Mouse (Mus musculus): ENCODE results near the gene Parp16.
"Not testable (repeated sequence)": the region's sequence is repeated elsewhere in the genome, so short reads cannot be mapped to it uniquely, and the experiment has no call there.

Parp16 gene

DNA sequence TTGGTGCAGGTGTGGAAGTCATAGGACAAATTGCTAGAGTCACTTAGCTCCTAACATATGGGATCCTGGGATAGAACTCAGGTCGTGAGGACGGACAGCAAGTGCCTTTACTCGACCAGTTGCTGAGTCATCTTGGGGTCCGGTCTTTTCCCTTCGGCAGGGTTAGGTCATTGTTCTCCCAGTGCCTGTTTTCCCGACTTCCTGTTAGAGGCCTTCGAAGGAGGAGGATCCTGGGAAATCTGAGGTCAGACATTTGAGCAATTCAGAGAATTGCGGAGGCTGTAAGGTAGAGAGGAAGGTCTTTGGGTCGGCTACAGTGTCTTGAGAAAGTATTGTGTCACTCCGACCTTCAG, 19.2 kb downstream of the Parp16 start:
- DNase-seq = peak; percentile 69

- DNase-seq = peak; percentile 91
Measured at GRCm38 (mm10) chr9:65214778-65215493, 19.8 kb downstream of the Parp16 start.

- no peak for DNase-seq
Measured at GRCm38 (mm10) chr9:65215494-65216126, 20.5 kb downstream of the Parp16 start.

DNA sequence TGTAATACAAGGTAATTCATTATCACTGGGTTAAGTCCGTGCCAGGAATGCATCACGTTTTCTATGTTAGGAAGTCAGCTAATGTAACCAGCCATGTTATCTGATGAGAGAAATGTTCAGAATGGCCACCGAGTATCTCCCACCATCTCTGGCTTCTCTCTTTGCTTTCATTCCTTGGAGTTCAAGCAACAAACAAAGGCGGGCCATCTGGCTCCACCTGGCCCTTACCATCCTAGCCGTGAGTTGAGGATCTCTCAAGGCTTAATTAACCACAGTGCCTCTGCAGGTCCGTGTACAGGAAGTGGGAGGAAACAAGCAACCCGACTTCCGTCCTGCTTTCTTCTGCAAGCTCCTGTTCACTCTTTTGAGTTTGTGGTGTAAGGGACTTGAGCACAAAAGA, 21.8 kb downstream of the Parp16 start:
- DNase-seq = no peak

- no peak for DNase-seq
Measured at GRCm38 (mm10) chr9:65217661-65218060, 22.5 kb downstream of the Parp16 start.

DNA sequence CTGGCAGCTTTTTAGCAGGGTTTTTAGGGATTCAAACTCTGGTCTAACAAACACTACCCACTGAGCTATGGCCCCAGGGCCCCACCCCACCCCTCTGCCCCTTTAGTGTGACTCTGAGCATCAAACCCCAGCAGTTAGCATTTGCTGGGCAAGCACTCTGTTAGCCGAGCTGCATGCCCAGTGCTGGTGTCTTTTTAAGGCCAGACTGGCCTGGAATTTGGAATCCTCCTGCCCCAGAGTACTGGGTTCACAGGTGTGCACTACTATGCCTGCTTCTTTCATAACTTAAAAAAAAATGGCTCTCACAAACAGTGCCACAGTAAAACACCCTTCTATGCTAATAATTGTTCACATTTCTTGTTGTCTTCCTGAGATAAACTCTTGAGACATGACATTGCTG, 23.8 kb downstream of the Parp16 start:
- no peak for DNase-seq

- DNase-seq = not testable (repeated sequence)
Measured at GRCm38 (mm10) chr9:65220398-65220797, 25.2 kb downstream of the Parp16 start.

DNA sequence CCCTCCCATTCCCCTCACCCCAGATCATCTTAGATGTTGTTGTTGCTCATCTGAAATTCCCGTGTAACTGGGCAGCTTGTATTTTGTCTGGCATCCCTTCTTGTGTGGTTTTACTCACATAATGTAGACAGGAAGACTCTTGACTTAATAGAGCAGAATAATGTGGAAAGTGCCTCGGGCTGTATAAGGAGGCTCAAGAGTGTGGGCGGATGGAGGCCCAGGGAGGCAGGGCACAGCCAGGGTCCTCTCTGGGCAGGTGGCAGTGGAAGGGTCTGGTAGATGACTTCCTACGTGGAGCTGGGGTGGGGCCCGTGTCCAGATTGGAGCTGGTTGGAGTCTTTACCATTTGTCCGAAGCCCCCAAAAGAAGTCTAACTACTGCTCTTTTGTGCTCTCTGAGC, 28.8 kb downstream of the Parp16 start:
- peak; percentile 62 for DNase-seq

- DNase-seq = peak; percentile 76
Measured at GRCm38 (mm10) chr9:65225795-65226194, 30.6 kb downstream of the Parp16 start.

DNA sequence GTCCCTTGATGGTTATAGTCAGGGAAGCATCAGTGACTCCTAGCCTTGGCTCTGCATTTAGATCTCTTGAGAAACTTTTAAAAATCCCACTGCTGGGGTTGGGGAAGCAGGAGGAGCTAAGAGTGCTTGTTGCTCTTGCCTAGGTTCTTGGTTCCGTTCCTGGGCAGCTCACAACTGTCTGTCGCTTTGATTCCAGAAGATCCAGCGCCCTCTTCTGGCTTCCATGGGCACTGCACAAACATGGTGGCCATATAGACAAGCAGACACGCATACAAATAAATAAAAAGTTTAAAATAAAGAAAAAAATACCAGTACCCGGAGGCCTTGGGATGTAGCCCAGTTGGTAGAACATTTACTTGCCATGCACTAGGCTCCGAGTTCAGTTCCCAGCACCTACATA, 35.1 kb downstream of the Parp16 start:
- no peak for DNase-seq

GRCm38 (mm10) chr9:65231284-65231683, 36.1 kb downstream of the Parp16 start:
- peak; percentile 83 for DNase-seq

GRCm38 (mm10) chr9:65233243-65233985, 38.3 kb downstream of the Parp16 start:
- DNase-seq = no peak

GRCm38 (mm10) chr9:65234734-65235133, 39.6 kb downstream of the Parp16 start:
- no peak for DNase-seq

DNA sequence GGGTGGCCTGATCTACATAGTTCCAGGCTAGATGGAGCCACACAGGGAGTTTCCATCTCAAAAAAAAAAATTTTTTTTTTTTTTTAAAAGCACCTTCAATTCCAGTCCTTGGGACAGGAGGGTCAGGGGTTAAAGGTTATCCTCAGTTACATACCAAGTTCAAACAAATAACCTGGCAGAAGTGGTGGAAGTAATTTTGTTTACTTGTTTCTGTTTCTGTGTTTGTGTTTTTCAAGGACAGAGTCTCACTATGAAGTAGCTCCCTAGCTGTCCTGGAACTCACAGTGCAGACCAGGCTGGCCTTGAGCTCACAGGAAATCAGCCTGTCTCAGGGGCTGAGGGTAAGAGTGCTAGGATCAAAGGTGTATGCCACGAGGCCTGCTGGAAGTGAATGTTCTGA, 40.4 kb downstream of the Parp16 start:
- no peak for DNase-seq

DNA sequence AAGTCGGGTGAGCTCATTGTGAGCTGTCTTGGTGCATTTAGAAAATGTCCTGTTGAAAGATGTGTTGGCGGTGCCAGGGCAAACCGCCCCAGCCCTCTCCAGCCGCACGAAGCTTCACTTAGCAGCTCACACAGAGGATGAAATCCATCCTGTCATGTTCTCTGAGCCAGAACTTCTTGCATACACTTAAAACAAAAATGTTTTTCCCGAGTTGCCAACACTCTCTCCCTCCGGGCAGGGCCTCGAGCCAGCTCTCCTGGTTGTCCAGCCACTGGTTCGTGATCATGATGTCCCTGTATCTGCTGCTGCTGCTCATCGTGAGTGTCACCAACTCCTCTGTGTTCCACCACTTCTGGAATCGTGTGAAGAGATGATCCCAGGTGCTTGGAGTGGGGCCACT, 42.5 kb downstream of the Parp16 start:
- no peak for DNase-seq

DNA sequence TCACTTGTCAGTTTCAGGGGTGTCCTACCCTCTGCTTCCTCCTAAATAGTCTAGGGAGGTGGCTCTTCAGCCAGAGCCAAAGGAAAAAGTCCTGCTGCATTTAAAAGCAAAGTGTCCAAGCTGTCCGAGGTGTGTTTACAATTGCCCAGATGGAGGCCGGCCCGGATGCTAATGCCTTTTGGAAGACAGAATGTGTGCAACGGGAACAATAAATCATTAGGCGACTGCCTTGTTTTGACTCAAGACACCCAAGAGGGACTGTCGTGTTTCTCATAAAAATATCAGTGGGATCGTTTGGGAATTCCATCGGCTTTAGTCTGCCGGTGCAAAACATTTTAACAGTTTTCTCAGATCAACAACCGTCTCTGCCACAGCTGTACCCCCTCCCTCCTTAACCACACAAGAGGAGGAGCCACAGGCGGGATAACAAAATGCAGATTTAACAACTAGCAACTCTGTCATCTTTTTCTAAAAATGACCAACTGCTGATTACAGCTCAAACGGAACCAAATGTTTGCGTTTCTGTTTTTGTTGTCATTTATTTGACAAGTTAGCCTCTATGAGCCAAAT, 43.1 kb downstream of the Parp16 start:
- DNase-seq = no peak

- no peak for DNase-seq
Measured at GRCm38 (mm10) chr9:65239176-65239575, 44.0 kb downstream of the Parp16 start.

GRCm38 (mm10) chr9:65239731-65240130, 44.6 kb downstream of the Parp16 start:
- DNase-seq = no peak

- no peak for DNase-seq
Measured at GRCm38 (mm10) chr9:65240587-65240986, 45.4 kb downstream of the Parp16 start.

DNA sequence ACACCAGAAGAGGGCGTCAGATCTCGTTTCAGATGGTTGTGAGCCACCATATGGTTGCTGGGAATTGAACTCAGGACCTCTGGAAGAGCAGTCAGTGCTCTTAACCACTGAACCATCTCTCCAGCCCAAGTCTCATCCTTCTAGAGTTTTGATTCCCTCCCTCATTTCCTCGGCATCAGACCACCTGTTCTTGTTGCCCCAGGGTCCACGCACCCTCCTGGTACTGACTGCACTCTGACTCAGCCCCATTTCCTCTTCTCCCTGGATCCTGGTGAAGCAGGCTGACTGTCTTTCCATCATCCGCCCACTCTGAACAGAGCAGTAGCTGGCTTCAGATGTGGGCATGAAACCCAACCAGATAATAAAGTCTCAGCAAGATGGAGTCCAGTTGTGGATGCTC, 46.8 kb downstream of the Parp16 start:
- DNase-seq = no peak

DNA sequence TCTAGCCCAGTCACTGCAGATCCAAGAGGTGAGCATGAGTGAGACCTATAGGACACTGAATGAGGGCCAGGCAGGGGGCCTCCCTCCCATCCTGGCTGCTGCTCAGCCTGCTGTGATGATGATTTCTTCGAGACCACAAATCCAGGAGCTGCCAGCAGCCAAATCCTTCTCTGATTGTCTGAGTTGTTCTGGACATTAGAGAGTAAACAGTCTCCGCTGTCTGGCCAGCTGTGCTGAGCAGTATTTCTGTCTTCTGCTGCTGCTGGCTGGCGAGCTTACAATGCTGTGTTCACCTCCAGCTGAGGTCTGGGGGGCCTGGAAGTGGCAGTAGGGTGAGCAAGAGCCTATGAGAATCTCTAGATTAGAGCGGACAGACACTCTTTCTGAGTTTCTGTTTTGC, 48.1 kb downstream of the Parp16 start:
- no peak for DNase-seq

DNA sequence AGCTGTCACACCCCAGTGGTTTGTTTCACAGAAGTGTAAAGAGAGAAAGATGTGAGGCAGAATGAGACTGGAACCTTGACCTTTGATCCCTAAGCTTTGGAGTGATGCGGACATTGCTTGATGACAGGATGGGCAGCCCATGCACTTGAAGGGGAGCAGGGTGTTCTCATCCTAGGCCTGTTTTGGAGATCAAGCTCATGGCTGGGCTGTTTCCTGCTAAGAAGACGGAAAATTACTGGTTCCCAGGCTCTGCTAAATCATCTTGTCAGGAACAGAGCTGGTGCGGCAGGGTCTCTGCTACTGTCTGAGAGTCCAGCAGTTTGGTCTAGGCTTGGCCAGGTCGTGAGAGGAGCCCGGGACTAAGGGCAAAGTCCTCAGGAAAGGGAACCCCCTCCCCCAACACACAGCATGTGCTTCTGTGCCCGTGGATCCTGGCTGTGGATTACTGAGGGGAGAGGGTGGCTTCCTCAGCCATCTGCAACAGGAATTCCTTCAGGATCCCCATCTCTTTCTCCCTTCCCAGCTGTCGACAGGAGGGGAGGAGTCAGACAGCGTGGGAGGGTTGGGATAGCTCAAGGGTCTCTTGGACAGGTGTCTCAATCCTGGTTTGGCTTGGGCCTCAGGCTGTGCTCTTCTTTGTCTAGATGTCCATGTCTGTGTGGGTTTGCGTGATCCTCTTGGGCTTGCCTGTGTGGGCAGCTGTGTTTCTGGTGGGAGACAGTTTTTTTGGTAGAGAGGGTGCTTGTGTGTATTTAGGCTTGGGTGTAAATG, 49.1 kb downstream of the Parp16 start:
- DNase-seq = no peak

Data from retina, postnatal 1 day (tissue).